Mouse (Mus musculus) neutrophil, adult 65 days (primary cell): ENCODE measurements around the gene Ankrd49. TPM values are rescaled to one million over a fixed set of nuclear protein-coding genes. Genes with fewer than 3 reads are reported as not detected.

ENCODE experiments used
- total RNA-seq: library from RNA; stranded (reverse); gene quantifications from 2 replicates; pipeline ENCODE4 v1.2.4, GENCODE M21; 2023

The Ankrd49 gene
- total RNA-seq, result 11.4 and 16.4 TPM in 2 replicates

GRCm38 (mm10) chr9:14784039-14785002 lies at the start of gene Ankrd49, which contains the start of gene Mre11a:
Gene Ankrd49 (minus strand): TSS chr9:14784856.
Gene Mre11a (plus strand): TSS chr9:14784654.

GRCm38 (mm10) chr9:14770803-14771471 lies 13.7 kb downstream of the Ankrd49 start, which contains the start of gene 1700012B09Rik:
Gene 1700012B09Rik (minus strand): TSS chr9:14771030.

GRCm38 (mm10) chr9:14752001-14752522 lies 32.6 kb downstream of the Ankrd49 start, which contains the start of gene Fut4:
Gene Fut4 (minus strand): TSS chr9:14752393.

DNA sequence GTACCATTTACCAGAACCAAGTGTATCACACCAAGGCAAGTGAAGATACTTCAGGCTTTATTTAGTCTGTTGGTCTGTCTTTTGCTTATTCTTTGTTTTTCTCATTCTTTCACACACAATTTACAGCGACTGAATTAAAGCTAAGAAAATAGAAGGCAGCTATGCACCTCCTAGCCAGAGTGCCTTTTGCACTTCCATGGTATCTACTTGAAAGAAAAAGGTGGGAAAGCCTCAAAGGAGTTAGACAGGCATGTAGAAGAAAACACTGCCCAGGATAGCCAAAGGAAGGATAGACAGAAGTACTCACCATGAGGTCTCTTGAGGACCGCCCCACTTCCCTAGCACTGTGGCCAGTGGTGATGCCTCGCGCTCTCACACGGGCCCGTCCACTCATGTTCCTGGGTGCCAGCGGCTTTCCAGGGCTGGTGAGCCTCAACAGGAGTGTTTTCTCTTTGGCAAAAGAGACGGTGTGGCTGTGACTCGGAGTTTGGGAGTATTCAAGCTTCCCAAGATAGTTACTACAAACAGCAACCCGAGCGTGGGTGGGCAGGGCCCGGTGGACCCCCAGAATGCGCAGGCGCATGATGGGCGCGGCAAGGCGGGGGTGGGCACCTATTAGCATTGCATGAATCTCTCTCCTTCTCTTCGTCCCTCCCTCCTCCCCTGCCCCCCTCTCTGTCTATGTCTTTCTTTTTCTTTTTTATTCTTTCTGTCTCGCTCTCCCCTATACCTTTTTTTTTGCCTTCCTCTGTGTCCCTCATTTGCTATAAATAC lies 44.3 kb downstream of the Ankrd49 start, which contains the start of gene Piwil4:
Gene Piwil4 (minus strand): TSS at position 583 of the 774 bp plus-strand sequence.

Other genes starting within 250 kb of the Ankrd49 start
- 0.07 and 0.44 TPM in 2 replicates for gene Amotl1, start 139.8 kb downstream of the Ankrd49 start, total RNA-seq
- not detected in 2 replicates for gene Piwil4, start 44.1 kb downstream of the Ankrd49 start, total RNA-seq
- gene Fut4, start 32.5 kb downstream of the Ankrd49 start, total RNA-seq, result 6.9 and 10.2 TPM in 2 replicates
- gene 1700012B09Rik, start 13.8 kb downstream of the Ankrd49 start, total RNA-seq, result 2.9 and 3.8 TPM in 2 replicates
- 16.2 and 17.5 TPM in 2 replicates for gene Mre11a, start 202 bp downstream of the Ankrd49 start, total RNA-seq
- not detected in 2 replicates for gene Gpr83, start 75.4 kb upstream of the Ankrd49 start, total RNA-seq
- not detected in 2 replicates for gene Izumo1r, start 119.1 kb upstream of the Ankrd49 start, total RNA-seq